Comparison of ENCODE assay signal across 21 mouse cellular contexts in genomic region chr3:24552631-24553030, GRCm38 (mm10).
DNase-seq lines count a peak whose midpoint lies in the region; ATAC-seq lines count a peak whose summit lies in the region.
"Had no signal": no experiment of that assay in that cellular context is flagged by ENCODE, and none has a peak within 500 bp of the region (broad histone marks: within the 10 kb centered on the region; RNA-seq: fewer than 3 reads in every experiment).

No protein-coding gene starts in this region.

- H3K4me3 ChIP-seq in embryonic facial prominence, embryonic 15.5 days (replicated peaks): no peak overlapping the region
- H3K4me3 ChIP-seq: embryonic facial prominence, embryonic 13.5 days; erythroblast, embryonic 14.5 days; forebrain, embryonic 10.5 days; forebrain, embryonic 12.5 days had no signal

- 54% methylated on average over 2 of the region's 2 CpGs for WGBS in embryonic facial prominence, embryonic 15.5 days

- peak; percentile 72 for ATAC-seq in frontal cortex, adult (ENCODE audit: low TSS enrichment)
- peak; percentile 54; the same call in 1 of the 2 replicates for ATAC-seq in embryonic facial prominence, embryonic 15.5 days (ENCODE audit: insufficient number of reproducible peaks, low FRiP score, low TSS enrichment, low read depth)
- ATAC-seq: forebrain, embryonic 14.5 days; forebrain, embryonic 16.5 days had no signal

- H3K4me2 ChIP-seq in embryonic facial prominence, embryonic 15.5 days (replicated peaks): no peak overlapping the region
- H3K4me2 ChIP-seq: embryonic facial prominence, embryonic 13.5 days; forebrain, embryonic 12.5 days had no signal

- intact Hi-C loops in gastrocnemius, postnatal 36 days (cut with DNase I): no loop called here

- H3K9ac ChIP-seq in embryonic facial prominence, embryonic 15.5 days: no peak overlapping the region
- H3K9ac ChIP-seq: embryonic facial prominence, embryonic 13.5 days; forebrain, embryonic 12.5 days had no signal

- no peaks in the 10 kb centered on the region for H3K36me3 ChIP-seq in embryonic facial prominence, embryonic 15.5 days
- H3K36me3 ChIP-seq: embryonic facial prominence, embryonic 13.5 days; forebrain, embryonic 10.5 days; forebrain, embryonic 12.5 days had no signal

- DNase-seq in frontal cortex, postnatal 25 days (ENCODE audit: low spot score in 2 of 2): no peak
- peak; percentile 6 for DNase-seq in right cerebral cortex, adult 18-20 months
- DNase-seq in right cerebral cortex, adult 2 months (ENCODE audit: low spot score in 2 of 2): no peak
- no peak for DNase-seq in urinary bladder, adult 2 months (ENCODE audit: low spot score)
- DNase-seq in gastrocnemius, postnatal 36 days: no peak
- DNase-seq: adrenal gland, adult 2 months; adrenal gland, postnatal 10 days; adrenal gland, postnatal 25 days; cerebellum, adult 11-12 months; cerebellum, adult 2 months; cerebellum, adult 9-10 months; cerebellum, postnatal 10 days; cerebellum, postnatal 25 days had no signal

- H3K9me3 ChIP-seq in embryonic facial prominence, embryonic 15.5 days (replicated peaks): no peaks in the 10 kb centered on the region
- H3K9me3 ChIP-seq: embryonic facial prominence, embryonic 13.5 days; forebrain, embryonic 10.5 days; forebrain, embryonic 12.5 days had no signal

- no peak overlapping the region for H3K27ac ChIP-seq in embryonic facial prominence, embryonic 15.5 days (replicated peaks)
- H3K27ac ChIP-seq: embryonic facial prominence, embryonic 13.5 days; forebrain, embryonic 10.5 days; forebrain, embryonic 12.5 days had no signal

- H3K4me1 ChIP-seq in embryonic facial prominence, embryonic 15.5 days: no peaks in the 10 kb centered on the region
- H3K4me1 ChIP-seq: embryonic facial prominence, embryonic 13.5 days; forebrain, embryonic 10.5 days; forebrain, embryonic 12.5 days had no signal

- no peaks in the 10 kb centered on the region for H3K27me3 ChIP-seq in embryonic facial prominence, embryonic 15.5 days
- H3K27me3 ChIP-seq: embryonic facial prominence, embryonic 13.5 days; forebrain, embryonic 12.5 days had no signal
